Mouse (Mus musculus) forebrain, postnatal 0 days (tissue): Measurements from ENCODE around the gene Ing2. TPM values are rescaled to one million over a fixed set of nuclear protein-coding genes. Genes with fewer than 3 reads are reported as not detected.

ENCODE experiments used
- ATAC-seq: fragments of 200-750 bp; cut with Nextera tagmentation; 2 replicates; pipeline ENCODE4 v1.8.0; 2017; ENCODE audit warnings: mild to moderate bottlenecking, moderate library complexity
- DNase-seq: peaks from one replicate; pipeline ENCODE4 v3.0.0-alpha.2; 2015
- H3K27ac ChIP-seq: fragments of 300-500 bp; sonication (generic); 2 replicates; pipeline ENCODE4 v1.5.1; 2014; ENCODE audit warnings: low read depth, mild to moderate bottlenecking, antibody characterized with exemption, low read length, moderate library complexity, mixed read lengths
- H3K27me3 ChIP-seq: fragments of 300-500 bp; sonication (generic); 2 replicates; pipeline ENCODE4 v1.6.1; 2014; ENCODE audit warnings: mild to moderate bottlenecking, low read length, mixed read lengths; ENCODE audit not compliant: insufficient read depth
- H3K36me3 ChIP-seq: fragments of 300-500 bp; sonication (generic); 2 replicates; pipeline ENCODE4 v1.6.1; 2014; ENCODE audit warnings: mild to moderate bottlenecking, moderate library complexity; ENCODE audit not compliant: insufficient read depth
- H3K4me1 ChIP-seq: fragments of 300-500 bp; sonication (generic); 2 replicates; pipeline ENCODE4 v1.6.1; 2014; ENCODE audit warnings: antibody characterized with exemption; ENCODE audit not compliant: insufficient read depth
- H3K4me2 ChIP-seq: fragments of 300-500 bp; sonication (generic); 2 replicates; pipeline ENCODE4 v1.6.1; 2014; ENCODE audit warnings: low read depth, mild to moderate bottlenecking, moderate library complexity
- H3K4me3 ChIP-seq: fragments of 300-500 bp; sonication (generic); 2 replicates; pipeline ENCODE4 v1.5.1; 2014; ENCODE audit warnings: low read depth, low read length, mixed read lengths
- H3K9ac ChIP-seq: fragments of 300-500 bp; sonication (generic); 2 replicates; pipeline ENCODE4 v1.6.1; 2014; ENCODE audit warnings: mild to moderate bottlenecking
- H3K9me3 ChIP-seq: fragments of 300-500 bp; sonication (generic); 2 replicates; pipeline ENCODE4 v1.6.1; 2016; ENCODE audit warnings: low read length
- CTCF ChIP-seq: sonication (generic); IDR thresholded peaks from 2 replicates; pipeline ENCODE4 v1.5.1; 2016; ENCODE audit warnings: antibody characterized with exemption, control low read depth, low read depth
- WGBS: fragments of 180-500 bp; shearing (Covaris S2); extraction: QIAGEN DNeasy Blood & Tissue Kit; methylation state at CpG from one replicate; pipeline ENCODE4 v1.1.7; 2014; 5-methylcytosine and 5-hydroxymethylcytosine counted together
- polyA plus RNA-seq: library from polyadenylated mRNA; unstranded; fragments of >200 nt; fragmentation: Nextera tagmentation; extraction: Ambion mirVana; gene quantifications from 2 replicates; pipeline ENCODE4 v1.2.1, GENCODE M21; 2015
- total RNA-seq: library from RNA; depleted of rRNA; stranded (reverse); fragments of >200 nt; gene quantifications from 2 replicates; pipeline ENCODE4 v1.2.3, GENCODE M21; 2014

Gene Ing2
- total and polyA plus RNA-seq, 2 experiments from 2014 or later: 8.9 to 13.1 TPM

GRCm38 (mm10) chr8:47676224-47676623 lies 868 bp upstream of the Ing2 start:
- H3K27ac ChIP-seq: no peak overlapping the region
- H3K4me2 ChIP-seq: peak overlapping the region; percentile 72
- ATAC-seq (no peak), DNase-seq (no peak)
- WGBS: 2% methylated on average over 15 of the region's 15 CpGs
- H3K27me3 ChIP-seq: no peaks in the 10 kb centered on the region
- no peak for TF ChIP-seq CTCF
- no peaks in the 10 kb centered on the region for H3K9me3 ChIP-seq
- peak overlapping the region; percentile 68 for H3K9ac ChIP-seq
- peak overlapping the region; percentile 97 for H3K4me3 ChIP-seq
- no peaks in the 10 kb centered on the region for H3K36me3 ChIP-seq
- 0 out of 2 replicates have a peak, but pooled peaks cover 4% of the 10 kb centered on the region for H3K4me1 ChIP-seq

- Histone ChIP-seq H3K27ac (peak overlapping the region; percentile 94), H3K4me1 (0 out of 2 replicates have a peak, but pooled peaks cover 3% of the 10 kb centered on the region), H3K9ac (peak overlapping the region; percentile 68), H3K4me3 (peak overlapping the region; percentile 97), H3K36me3 (no peaks in the 10 kb centered on the region), H3K9me3 (no peaks in the 10 kb centered on the region), H3K27me3 (no peaks in the 10 kb centered on the region), H3K4me2 (peak overlapping the region; percentile 72)
- peak; percentile 70 for DNase-seq
- peak; percentile 45 for TF ChIP-seq CTCF
- WGBS: 1% methylated on average over 20 of the region's 20 CpGs
- peak; percentile 1; the same call in 1 of the 2 replicates for ATAC-seq
Observed at GRCm38 (mm10) chr8:47675786-47676185, 430 bp upstream of the Ing2 start.

- no peaks in the 10 kb centered on the region for H3K9me3 ChIP-seq
- H3K9ac ChIP-seq: peak overlapping the region; percentile 68
- H3K36me3 ChIP-seq: no peaks in the 10 kb centered on the region
- peak overlapping the region; percentile 97 for H3K4me3 ChIP-seq
- DNase-seq (peak; percentile 47), ATAC-seq (peak; percentile 5)
- H3K27ac ChIP-seq: peak overlapping the region; percentile 94
- no peaks in the 10 kb centered on the region for H3K27me3 ChIP-seq
- no peaks in the 10 kb centered on the region for H3K4me1 ChIP-seq
- no peak for TF ChIP-seq CTCF
- WGBS: under 1% methylated on average over 50 of the region's 59 CpGs
- H3K4me2 ChIP-seq: peak overlapping the region; percentile 66
Observed at GRCm38 (mm10) chr8:47674140-47674776, 1.1 kb downstream of the Ing2 start.

GRCm38 (mm10) chr8:47673317-47674139 lies 1.8 kb downstream of the Ing2 start:
- DNase-seq: peak; percentile 85
- H3K4me3 ChIP-seq: peak overlapping the region; percentile 97
- peak overlapping the region; percentile 94 for H3K27ac ChIP-seq
- H3K27me3 ChIP-seq: no peaks in the 10 kb centered on the region
- no peak for TF ChIP-seq CTCF
- H3K36me3 ChIP-seq: no peaks in the 10 kb centered on the region
- WGBS: 2% methylated on average over 40 of the region's 53 CpGs
- peak overlapping the region; percentile 66 for H3K4me2 ChIP-seq
- peak overlapping the region; percentile 68 for H3K9ac ChIP-seq
- H3K9me3 ChIP-seq: no peaks in the 10 kb centered on the region
- no peaks in the 10 kb centered on the region for H3K4me1 ChIP-seq
- peak; percentile 38 for ATAC-seq

GRCm38 (mm10) chr8:47664231-47664785 lies 11.0 kb downstream of the Ing2 start:
- no peak overlapping the region for H3K9ac ChIP-seq
- H3K27ac ChIP-seq: no peak overlapping the region
- H3K4me2 ChIP-seq: no peak overlapping the region
- H3K9me3 ChIP-seq: no peaks in the 10 kb centered on the region
- H3K27me3 ChIP-seq: no peaks in the 10 kb centered on the region
- DNase-seq (no peak), ATAC-seq (no peak)
- 88% methylated on average over 8 of the region's 8 CpGs for WGBS
- TF ChIP-seq CTCF: no peak
- no peak overlapping the region for H3K4me3 ChIP-seq
- H3K36me3 ChIP-seq: no peaks in the 10 kb centered on the region
- H3K4me1 ChIP-seq: no peaks in the 10 kb centered on the region

GRCm38 (mm10) chr8:47663201-47663600 lies 12.2 kb downstream of the Ing2 start:
- 88% methylated on average over 5 of the region's 5 CpGs for WGBS
- no peak overlapping the region for H3K9ac ChIP-seq
- H3K4me1 ChIP-seq: no peaks in the 10 kb centered on the region
- no peak for TF ChIP-seq CTCF
- H3K27ac ChIP-seq: no peak overlapping the region
- no peak for ATAC-seq
- no peaks in the 10 kb centered on the region for H3K9me3 ChIP-seq
- H3K4me2 ChIP-seq: no peak overlapping the region
- no peak overlapping the region for H3K4me3 ChIP-seq
- no peaks in the 10 kb centered on the region for H3K36me3 ChIP-seq
- H3K27me3 ChIP-seq: no peaks in the 10 kb centered on the region
- DNase-seq: no peak

GRCm38 (mm10) chr8:47662716-47663115 lies 12.6 kb downstream of the Ing2 start:
- Histone ChIP-seq H3K4me2 (no peak overlapping the region), H3K27ac (no peak overlapping the region), H3K9ac (no peak overlapping the region), H3K27me3 (no peaks in the 10 kb centered on the region), H3K9me3 (no peaks in the 10 kb centered on the region), H3K36me3 (no peaks in the 10 kb centered on the region), H3K4me1 (no peaks in the 10 kb centered on the region), H3K4me3 (no peak overlapping the region)
- WGBS: 98% methylated on average over 5 of the region's 5 CpGs
- no peak for ATAC-seq
- TF ChIP-seq CTCF: no peak
- DNase-seq: no peak
